Mouse (Mus musculus) CD4-positive helper T cell, adult 2 months (primary cell): ENCODE measurements around the gene Lpar1.

ENCODE experiments used
- DNase-seq: peaks from one replicate; pipeline ENCODE4 v3.0.0-alpha.2; 2012; ENCODE audit warnings: low read depth, missing footprints, low spot score

The Lpar1 gene

DNA sequence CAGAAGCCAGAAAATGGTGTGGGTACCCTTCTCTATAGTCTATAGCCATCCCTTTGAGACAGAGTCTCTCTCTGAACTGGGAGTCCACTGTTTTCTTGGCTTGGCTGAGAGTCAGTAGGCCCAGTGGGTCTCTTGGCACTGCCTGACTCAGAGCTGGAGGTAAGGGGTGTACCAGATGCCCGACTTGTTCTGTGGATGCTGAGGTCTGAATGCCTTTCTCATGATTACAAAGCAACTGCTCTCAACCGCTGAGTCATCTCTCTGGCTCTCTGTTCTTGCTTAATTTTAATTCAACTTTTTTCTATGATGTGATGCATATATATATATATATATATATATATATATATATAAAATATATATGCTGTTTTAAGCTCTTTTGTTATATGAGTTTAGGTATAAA lies 91.1 kb downstream of the Lpar1 start:
- DNase-seq: no peak

DNA sequence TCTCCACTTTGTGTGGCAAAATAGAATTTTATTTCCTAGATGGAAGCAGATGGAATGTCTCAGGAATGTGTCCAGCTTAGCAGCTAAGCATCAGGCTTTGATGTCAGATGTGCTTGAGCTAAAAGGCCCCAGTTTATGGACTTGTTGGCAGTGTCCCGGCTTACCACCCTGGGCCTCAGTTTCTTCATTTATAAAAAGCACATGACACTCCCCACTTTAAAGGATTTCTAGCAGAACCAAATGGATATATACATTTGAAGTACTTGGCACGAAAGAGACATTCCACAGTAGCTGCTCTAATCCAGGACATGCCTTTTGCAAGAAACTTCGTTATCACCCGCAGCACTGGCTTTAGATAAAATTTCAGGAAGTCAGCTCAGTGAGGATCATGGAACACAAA lies 100.4 kb downstream of the Lpar1 start:
- no peak for DNase-seq

DNA sequence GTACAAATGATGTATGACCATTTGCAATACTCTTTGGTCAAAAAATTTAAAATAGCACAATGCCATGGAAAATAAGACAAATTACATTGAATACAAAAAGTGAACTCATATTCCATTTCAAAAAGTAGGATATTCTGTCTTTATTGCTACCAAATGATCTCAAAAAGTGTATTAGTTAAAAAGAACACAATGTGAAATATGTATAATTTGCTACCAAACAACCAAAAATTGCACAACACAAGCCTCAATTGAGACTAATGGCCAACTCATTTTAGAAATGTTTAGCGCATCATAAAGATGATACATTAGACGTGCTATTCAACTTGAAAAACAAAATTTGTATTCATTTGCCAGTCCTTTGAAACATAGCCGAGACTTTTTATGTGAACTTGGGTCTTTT lies 104.9 kb downstream of the Lpar1 start:
- no peak for DNase-seq

DNA sequence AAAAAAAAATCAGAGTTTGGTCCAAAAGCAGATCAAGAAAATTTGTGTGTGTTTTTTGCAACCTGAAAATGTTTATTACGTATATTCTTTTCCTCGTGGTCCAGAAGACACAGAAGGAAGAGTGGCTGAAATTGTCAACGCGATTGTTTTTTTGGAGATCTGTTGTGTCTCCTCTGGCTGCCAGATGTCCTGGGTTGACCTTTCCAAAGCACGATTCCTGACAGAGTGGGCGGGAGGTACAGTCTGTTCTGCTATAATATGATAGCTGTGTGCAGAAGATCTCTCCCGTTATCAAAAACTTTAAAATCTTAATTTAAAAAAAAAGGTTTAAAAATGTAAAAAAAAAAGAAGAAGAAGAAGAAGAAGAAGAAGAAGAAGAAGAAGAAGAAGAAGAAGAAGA lies 105.9 kb downstream of the Lpar1 start:
- no peak for DNase-seq

GRCm38 (mm10) chr4:58445846-58446245 lies 107.9 kb downstream of the Lpar1 start:
- DNase-seq: no peak

- no peak for DNase-seq
These were observed 111.4 kb downstream of the Lpar1 start for GRCm38 (mm10) chr4:58442338-58442737.

- DNase-seq: no peak
These were observed 115.0 kb downstream of the Lpar1 start for GRCm38 (mm10) chr4:58438654-58439053.

DNA sequence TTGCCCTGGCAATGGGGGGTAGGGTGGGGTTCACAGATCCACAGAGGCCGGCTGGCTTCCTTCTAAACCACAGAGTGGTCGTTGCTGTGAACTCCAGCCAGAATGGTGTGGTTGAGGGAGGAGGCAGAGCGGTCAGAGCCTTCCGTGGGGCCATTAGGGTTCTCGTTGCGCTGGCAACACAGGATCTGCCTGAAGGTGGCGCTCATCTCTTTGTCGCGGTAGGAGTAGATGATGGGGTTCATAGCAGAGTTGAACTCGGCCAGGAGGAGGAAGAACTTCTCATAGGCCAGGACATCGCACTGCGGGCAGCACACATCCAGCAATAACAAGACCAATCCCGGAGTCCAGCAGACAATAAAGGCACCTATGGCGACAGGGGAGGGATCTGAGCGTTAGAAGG lies 116.4 kb downstream of the Lpar1 start:
- no peak for DNase-seq

- DNase-seq: no peak
These were observed 130.3 kb downstream of the Lpar1 start for GRCm38 (mm10) chr4:58423276-58423930.

DNA sequence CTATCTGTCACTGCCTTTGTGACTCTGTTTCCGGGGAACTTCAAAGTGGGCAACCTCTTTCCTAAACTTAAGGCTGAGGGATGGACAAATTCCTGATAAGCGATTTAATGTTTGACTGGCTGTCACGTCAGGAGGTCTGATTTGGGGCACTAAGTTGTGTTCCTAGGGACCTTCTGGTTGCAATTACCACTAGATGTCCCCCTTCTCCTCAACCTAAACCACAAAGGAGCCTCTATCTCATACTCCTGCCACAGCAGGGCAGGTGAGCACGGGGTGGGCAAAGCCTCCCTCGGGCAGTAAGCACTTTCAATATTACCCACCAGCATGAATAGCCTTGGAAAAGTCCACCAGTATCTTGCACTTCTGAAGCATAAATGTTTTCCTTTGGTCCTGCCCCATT lies 134.5 kb downstream of the Lpar1 start:
- DNase-seq: no peak

- DNase-seq: no peak
These were observed 136.4 kb downstream of the Lpar1 start for GRCm38 (mm10) chr4:58417319-58417718.

- DNase-seq: no peak
These were observed 138.2 kb downstream of the Lpar1 start for GRCm38 (mm10) chr4:58415537-58415936.

GRCm38 (mm10) chr4:58413188-58414185 lies 140.2 kb downstream of the Lpar1 start:
- no peak for DNase-seq

DNA sequence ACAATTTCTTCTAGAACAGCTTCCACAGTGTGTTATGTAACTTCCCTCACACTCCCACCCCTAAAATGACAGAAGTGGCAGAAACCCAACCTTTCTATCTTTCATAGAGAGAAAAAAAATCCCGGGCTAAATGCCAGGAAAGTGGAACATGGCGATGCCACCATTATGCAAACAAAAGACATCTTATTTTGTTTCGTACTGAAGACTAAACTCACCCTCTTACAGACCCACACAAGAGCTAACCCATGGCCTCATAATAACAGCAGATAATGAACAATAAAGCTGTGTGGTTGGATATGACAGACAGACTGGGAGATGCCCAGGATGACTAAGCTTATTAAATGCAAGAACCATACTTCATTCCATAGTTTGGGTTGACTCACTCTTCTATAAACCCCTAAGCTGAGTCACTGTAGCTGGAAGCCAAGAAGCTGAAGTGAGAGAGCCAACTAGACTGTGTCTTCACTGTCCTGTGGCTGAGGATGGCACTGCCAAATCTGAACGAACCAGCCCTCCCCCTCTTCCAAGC lies 151.7 kb downstream of the Lpar1 start:
- no peak for DNase-seq

GRCm38 (mm10) chr4:58400861-58401341 lies 152.8 kb downstream of the Lpar1 start:
- no peak for DNase-seq
